Mouse (Mus musculus) right cerebral cortex, adult 18-20 months (tissue): ENCODE results near the gene Pnpo.
A peak's percentile ranks its signal among the peaks of the same experiment; 100 is the strongest.

Source experiments
- DNase-seq: peaks from one replicate; pipeline ENCODE4 v3.0.0; 2022; ENCODE audit warnings: mixed read lengths

The Pnpo gene

GRCm38 (mm10) chr11:96943746-96944304, at the start of gene Pnpo:
Gene Pnpo (minus strand): TSS chr11:96943986.
- peak; percentile 96 for DNase-seq

- DNase-seq = no peak
Measured at GRCm38 (mm10) chr11:96992722-96993311, 49.0 kb upstream of the Pnpo start.

GRCm38 (mm10) chr11:96991501-96991900, 47.7 kb upstream of the Pnpo start:
- DNase-seq = no peak

- DNase-seq = peak; percentile 42
Measured at GRCm38 (mm10) chr11:96987873-96988655, 44.3 kb upstream of the Pnpo start.

- no peak for DNase-seq
Measured at GRCm38 (mm10) chr11:96986463-96986862, 42.7 kb upstream of the Pnpo start.

- no peak for DNase-seq
Measured at GRCm38 (mm10) chr11:96984903-96985302, 41.1 kb upstream of the Pnpo start.

GRCm38 (mm10) chr11:96982859-96983258, 39.1 kb upstream of the Pnpo start, which contains the start of gene Sp2:
Gene Sp2 (minus strand): TSS chr11:96982959.
- DNase-seq = no peak

GRCm38 (mm10) chr11:96982355-96982754, 38.6 kb upstream of the Pnpo start:
- peak; percentile 81 for DNase-seq

GRCm38 (mm10) chr11:96981461-96981860, 37.7 kb upstream of the Pnpo start:
- no peak for DNase-seq

- no peak for DNase-seq
Measured at GRCm38 (mm10) chr11:96980021-96980420, 36.2 kb upstream of the Pnpo start.

GRCm38 (mm10) chr11:96979329-96979728, 35.5 kb upstream of the Pnpo start:
- no peak for DNase-seq

GRCm38 (mm10) chr11:96978401-96979246, 34.8 kb upstream of the Pnpo start:
- no peak for DNase-seq

- peak; percentile 100 for DNase-seq
Measured at GRCm38 (mm10) chr11:96977606-96978400, 34.0 kb upstream of the Pnpo start.

GRCm38 (mm10) chr11:96976911-96977591, 33.3 kb upstream of the Pnpo start:
- DNase-seq = peak; percentile 88

GRCm38 (mm10) chr11:96976379-96976687, 32.5 kb upstream of the Pnpo start:
- no peak for DNase-seq

- DNase-seq = no peak
Measured at GRCm38 (mm10) chr11:96975511-96976378, 32.0 kb upstream of the Pnpo start.

GRCm38 (mm10) chr11:96974813-96975212, 31.0 kb upstream of the Pnpo start:
- no peak for DNase-seq

- DNase-seq = peak; percentile 30
Measured at GRCm38 (mm10) chr11:96973426-96973964, 29.7 kb upstream of the Pnpo start.

GRCm38 (mm10) chr11:96972906-96973305, 29.1 kb upstream of the Pnpo start:
- no peak for DNase-seq

- DNase-seq = no peak
Measured at GRCm38 (mm10) chr11:96970341-96970740, 26.6 kb upstream of the Pnpo start.
